Mouse (Mus musculus): ENCODE measurements around the gene Angel1.

The Angel1 gene

DNA sequence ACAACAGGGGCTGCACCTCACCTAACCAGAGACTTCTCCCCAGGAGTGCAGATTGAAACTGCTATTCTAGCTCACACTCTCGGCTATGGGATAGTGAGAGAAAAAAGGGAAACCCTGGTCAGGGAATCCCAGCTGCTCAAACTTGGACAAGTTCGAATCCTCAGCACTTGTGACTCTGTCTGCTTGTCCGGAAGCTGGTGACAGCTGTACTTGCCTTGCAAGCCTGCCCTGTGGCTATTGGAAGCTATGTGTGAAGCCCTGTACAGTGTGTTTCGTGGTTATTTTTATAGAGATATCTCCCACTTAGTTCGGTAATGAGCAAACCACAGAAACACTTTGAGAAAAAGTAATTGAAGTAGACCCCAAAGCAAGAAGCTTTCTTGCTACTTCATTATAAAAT is 53.8 kb downstream of the Angel1 start:
- no peak for DNase-seq

DNA sequence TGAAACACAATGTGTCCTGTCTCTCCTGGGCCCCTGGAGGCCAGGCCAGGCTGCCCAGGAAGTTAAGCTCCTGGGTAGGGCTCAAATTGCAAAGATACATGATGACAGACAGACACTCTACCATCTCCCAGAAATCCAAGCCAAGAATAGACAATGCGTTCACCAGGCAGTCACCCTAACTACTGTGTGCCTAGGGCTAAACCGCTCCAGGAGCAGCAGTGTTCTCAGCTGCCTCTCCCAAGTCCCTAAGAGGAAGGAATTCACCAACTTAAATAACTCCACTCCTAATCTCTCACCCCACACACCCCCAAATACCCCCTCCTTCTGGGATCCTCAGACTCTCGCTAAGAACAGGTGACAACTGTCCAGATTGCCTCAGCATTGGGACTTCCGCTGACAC is 54.2 kb downstream of the Angel1 start:
- DNase-seq = no peak

DNA sequence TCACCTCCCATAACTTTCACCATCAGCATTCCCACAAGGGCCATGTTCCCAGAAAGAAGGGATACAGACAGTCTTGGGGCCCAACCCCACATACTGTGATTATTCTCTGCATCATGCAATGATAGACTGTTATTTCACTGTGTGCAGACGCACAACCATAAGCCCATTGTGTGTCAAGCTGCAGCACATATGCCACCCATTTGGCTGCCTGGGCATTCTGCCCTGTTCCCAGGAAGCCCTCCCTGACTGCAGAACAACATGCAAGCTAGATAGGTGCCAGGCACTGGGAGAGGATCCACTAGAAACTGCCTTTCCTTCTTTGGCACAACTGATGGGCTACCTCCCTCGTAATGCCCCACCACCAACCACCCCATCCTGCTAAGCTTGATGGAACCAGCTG is 57.9 kb downstream of the Angel1 start:
- no peak for DNase-seq

- no peak for DNase-seq
Observed at GRCm38 (mm10) chr12:86665656-86666055, 60.6 kb downstream of the Angel1 start.

- DNase-seq = no peak
Observed at GRCm38 (mm10) chr12:86660466-86660865, 65.8 kb downstream of the Angel1 start.

DNA sequence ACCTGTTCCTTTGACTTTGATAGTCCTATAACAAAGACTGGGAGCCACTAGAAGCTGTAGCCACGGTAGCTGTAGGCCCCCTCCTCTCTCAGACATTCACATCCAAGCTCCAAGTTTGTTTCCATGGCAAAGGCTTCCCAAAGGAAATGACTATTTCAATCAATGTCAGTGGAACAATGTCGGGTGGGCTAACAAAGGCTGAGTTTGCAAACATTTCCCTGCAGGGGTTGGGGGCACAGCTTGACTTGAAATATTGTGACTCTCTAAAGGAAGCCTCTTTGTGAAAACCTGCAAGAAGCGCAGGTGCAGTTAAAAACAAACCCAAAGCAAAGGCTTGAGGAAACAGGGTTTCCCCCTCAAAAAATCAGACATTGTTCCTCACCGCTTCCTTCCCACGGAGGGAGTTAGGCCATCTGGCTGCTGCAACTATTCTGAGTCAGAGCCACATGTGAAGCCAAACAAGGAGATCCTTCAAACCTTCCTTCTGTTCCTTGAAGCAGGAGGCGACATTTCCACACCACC is 66.8 kb downstream of the Angel1 start:
- DNase-seq = no peak

- peak; percentile 39 for DNase-seq
Observed at GRCm38 (mm10) chr12:86652570-86653041, 73.7 kb downstream of the Angel1 start.

DNA sequence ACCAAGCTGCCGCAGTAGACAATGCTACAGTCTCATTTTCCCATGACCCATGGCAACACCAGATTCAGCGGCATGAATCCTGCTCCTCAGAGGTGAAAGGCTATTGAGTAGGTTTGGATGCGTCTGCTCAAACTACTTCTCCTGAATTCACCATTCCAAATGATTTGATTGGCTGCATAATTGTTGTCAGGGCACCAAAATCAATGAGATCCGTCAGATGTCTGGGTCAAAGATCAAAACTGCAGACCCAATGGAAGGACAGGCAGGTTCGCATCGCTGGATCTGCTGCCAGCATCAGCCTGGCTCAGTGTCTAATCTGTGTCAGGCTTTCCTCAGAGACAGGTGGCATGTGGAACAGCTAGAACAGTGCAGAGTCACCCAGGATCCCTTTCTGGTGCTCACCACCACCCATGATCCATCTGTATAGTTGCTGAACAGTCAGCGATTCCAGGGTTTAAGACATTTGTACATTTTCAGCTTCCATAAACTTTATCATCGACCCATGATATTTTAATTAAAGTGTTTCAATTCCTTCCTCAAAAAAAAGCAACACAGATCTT is 74.9 kb downstream of the Angel1 start:
- DNase-seq = no peak
